Mouse (Mus musculus) embryo, embryonic 11 days (tissue): ENCODE data around the gene Trub1.

Experiments used
- DNase-seq: peaks from one replicate; pipeline ENCODE4 v3.0.0-alpha.2; 2015

The Trub1 gene

GRCm38 (mm10) chr19:57452492-57453217 lies at the start of gene Trub1:
Trub1 (plus strand) TSS chr19:57452912.
- peak; percentile 92 for DNase-seq

DNA sequence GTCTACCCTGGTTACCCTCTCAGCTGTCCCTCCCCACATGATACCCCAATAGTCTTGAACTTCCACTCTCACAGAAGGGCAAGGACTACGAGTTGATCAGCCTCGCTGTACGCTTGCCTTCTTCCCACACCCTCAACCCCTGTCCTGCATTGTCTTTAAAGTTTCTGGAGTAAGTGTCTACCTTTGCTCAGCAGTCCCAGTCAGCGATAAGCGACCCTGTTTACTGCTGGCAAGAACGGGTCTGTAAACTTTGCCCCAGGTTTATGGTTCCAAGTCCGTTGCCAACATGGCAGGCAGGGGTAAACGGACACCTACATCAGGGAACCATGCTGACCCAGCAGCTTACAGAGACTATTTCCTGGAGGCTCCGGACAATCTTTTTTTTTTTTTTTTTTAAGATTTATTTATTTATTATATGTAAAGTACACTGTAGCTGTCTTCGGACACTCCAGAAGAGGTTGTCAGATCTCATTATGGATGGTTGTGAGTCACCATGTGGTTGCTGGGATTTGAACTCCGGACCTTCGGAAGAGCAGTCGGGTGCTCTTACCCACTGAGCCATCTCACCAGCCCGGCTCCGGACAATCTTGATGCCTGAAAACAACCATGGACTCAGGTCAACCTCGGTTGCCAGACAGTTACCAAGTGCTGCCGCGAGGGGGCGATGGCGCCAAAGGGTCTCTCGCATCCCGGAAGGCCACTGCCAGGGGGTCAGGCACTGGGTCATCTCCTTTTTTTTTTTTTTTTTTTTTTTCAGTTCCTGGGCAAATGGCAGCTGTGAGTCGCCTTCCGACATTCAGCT lies 48.8 kb upstream of the Trub1 start:
- DNase-seq = peak; percentile 90

DNA sequence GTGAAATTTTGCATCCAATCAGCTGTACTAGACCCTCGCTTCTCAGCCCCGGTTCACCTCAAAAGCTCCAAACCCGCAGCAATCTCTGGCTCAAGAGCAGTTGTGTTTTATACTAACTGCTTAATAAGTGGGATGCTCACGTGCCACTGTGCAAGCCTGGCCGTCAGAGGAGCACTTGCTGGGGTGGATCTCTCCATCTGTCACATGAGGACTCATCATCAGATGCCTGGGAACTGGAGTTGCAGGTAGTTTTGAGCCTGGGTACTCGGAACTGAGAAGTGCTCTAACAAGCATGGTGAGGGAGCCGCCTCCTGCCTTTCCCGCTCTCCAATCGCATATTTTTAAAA lies 48.2 kb upstream of the Trub1 start:
- no peak for DNase-seq

- no peak for DNase-seq
Observed at GRCm38 (mm10) chr19:57407947-57408346, 44.8 kb upstream of the Trub1 start.

GRCm38 (mm10) chr19:57411375-57412196 lies 41.1 kb upstream of the Trub1 start:
- DNase-seq = peak; percentile 74

DNA sequence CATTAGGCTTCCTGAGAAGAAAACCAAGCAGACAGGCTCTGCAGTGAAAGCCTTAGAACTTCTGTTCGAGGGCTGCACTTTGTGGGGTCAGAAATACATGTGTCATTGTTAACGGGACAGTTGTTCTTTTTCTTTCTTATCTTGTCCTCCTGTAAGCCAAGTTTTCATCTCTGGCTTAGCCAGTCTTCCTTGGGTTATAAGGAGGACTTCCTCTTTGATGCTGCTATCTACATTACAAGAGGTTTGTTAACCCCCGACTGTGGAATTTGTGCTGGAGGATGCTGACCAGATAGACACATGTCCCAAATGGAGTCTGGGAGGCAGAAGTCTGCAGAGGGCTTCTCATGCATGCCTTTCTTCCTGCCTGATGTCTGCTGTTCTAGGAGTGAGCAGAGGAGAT lies 39.5 kb upstream of the Trub1 start:
- no peak for DNase-seq

- no peak for DNase-seq
Observed at GRCm38 (mm10) chr19:57413918-57414317, 38.8 kb upstream of the Trub1 start.

GRCm38 (mm10) chr19:57415031-57415807 lies 37.5 kb upstream of the Trub1 start:
- no peak for DNase-seq

DNA sequence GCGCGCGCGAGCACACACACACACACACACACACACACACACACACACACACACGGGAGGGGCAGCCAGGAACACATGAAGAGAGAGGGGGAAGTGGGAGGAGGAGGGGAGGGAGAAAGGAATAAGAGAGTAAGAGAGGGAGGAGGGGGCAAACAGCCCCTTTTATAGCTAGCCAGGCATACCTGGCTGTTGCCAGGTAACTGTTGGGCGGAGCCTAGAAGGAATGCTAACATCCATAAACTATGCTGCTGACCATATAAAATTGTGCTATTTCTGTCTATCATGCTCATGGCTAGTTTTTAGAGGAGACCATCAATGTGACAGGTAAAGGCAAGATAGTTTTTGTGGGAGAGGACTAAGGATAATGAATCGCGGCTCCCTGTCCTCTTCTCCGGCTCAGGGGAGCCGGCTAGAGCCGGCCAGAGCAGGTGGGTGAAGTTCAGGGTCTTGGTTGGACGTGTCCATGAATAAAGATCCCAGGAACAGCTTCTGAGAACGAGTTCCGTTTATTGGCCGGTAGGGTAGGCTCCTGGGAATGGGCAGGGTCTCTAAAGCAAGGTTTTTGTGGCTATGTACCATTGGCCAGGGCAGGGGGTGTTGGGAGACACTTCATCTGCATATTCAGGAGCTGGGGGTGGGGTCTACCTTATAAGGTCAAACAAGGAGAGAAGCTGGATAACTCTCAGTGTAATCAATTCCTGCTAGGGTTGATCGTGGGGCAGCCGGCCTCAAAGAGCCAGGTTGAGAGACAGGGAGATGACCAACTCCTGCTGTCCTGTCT lies 34.7 kb upstream of the Trub1 start:
- DNase-seq = peak; percentile 66

DNA sequence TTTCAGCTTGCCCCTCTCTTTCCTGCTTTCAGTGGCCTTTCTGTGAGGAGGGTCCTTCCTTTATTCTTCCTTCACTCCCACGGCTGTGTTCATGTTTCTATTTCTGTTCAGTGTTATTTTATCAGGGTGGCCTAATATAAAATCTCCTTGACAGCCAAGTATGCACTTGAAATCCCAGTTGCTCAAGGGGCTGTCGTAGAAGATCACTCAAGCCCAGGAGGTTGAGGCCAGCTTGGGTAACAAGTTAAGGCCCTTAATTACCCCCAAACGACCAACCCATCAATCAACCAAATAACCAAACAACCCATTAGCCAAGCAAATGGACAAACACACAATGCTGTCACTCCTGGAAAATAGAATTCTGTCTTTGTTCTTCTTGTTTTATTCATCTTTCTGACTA lies 29.3 kb upstream of the Trub1 start:
- no peak for DNase-seq

DNA sequence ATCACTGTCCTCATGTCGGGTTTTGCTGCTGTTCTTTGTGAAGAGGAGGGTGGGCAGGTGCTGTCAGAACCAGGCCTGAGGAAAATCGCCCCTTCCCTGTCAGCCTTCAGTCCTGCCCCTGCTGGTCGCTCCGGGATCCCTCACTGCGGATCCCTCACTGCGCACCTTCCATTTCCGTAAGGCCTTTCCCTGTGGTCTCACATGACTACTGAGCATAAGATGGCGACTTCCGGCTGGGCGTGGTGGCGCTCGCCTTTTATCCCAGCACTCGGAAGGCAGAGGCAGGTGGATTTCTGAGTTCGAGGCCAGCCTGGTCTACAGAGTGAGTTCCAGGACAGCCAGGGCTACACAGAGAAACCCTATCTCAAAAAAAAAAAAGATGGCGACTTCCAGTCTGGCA lies 27.4 kb upstream of the Trub1 start:
- DNase-seq = no peak

DNA sequence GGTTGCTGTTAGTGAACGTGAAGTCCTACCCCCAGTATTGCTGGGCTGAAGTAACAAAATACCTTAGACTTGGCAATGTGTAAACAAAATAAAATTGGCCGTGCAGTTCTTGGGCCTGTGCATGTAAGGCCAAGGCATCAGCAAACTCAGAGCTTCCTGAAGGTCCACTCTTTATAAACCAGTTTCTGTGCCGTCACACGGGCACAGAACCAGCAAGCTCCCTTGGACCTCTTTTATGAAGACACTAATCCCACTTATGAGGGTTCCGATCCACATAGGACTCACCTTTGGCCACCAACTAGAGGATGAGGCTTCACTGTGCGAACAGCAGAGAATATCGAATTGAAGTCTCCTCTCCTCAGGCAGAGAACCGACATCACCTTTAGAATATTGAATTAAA lies 25.9 kb upstream of the Trub1 start:
- no peak for DNase-seq

- DNase-seq = no peak
Observed at GRCm38 (mm10) chr19:57427756-57428438, 24.8 kb upstream of the Trub1 start.

DNA sequence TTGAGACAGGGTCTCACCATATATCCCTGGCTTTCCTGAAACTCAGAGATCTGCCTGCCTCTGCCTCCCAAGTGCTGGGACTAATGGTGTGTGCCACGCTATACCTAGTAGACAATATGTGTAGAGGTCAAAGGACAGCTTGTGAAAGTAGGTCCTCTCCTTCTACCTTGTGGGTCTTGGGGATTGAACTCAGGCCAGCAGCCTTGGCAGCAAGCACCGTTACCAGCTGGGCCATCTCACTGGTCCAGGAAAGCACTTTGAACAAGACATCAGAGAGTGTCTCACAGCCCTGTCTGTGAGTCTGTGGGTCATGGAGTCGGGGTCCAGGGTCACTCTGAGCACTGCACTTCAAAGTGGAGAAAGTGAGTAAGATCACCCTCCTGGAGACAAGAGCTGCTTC lies 24.1 kb upstream of the Trub1 start:
- DNase-seq = no peak

DNA sequence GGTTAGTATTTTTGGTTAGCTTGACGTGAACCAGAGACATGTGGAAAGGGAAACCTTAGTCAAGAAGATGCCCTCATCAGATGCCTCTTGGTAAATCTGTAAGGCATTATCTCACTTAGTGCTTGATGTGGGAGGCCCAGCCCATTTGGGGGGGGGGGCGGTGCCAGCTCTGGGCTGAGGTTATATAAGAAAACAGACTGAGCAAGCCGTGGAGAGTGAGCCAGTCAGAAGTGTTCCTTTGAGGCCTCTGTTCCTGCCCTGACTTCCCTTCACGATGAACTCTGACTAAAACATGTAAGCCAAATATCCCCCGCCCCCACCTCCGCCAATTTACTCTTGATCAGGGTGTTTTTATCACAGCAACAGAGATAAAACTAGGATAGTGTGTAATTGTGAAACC lies 22.8 kb upstream of the Trub1 start:
- DNase-seq = no peak

- DNase-seq = no peak
Observed at GRCm38 (mm10) chr19:57431476-57431875, 21.2 kb upstream of the Trub1 start.

DNA sequence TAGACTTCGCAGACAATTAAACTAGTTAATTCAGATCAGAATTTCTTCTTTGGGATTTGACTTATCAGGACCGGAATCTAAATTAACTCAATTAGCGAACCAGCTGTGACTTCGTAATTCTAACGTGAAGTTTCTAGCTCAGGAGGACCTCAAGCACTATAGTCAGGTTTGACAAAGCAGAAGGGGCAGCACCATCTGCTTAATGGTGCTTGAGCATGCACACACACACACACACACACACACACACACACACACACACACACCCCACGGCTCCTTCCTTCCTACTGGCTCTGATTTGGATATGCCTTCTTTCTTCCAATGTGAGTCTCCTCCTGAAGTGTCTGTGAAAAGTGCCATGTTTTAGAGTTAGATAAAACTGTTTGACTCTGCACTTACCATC lies 18.7 kb upstream of the Trub1 start:
- DNase-seq = no peak

- no peak for DNase-seq
Observed at GRCm38 (mm10) chr19:57436586-57437021, 16.1 kb upstream of the Trub1 start.

DNA sequence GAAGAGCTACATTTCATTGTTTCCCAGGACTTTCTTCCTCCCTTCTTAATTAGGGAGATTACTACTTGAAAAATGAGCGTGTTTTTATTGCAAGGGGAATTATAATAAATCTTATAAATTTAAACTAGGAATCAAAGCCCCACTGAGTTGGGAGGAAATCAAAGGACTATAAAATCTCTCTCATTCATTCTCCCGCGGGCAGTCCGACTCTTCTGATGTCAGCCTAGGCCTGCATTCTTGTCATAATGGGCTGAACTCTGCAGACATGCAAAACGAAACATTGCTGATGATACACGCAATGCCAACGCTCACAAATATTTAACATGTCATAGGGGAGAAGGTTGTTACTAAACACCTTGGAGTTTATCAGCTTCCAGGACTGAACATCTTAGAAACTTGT lies 15.7 kb upstream of the Trub1 start:
- DNase-seq = no peak

GRCm38 (mm10) chr19:57439296-57439695 lies 13.4 kb upstream of the Trub1 start:
- no peak for DNase-seq

DNA sequence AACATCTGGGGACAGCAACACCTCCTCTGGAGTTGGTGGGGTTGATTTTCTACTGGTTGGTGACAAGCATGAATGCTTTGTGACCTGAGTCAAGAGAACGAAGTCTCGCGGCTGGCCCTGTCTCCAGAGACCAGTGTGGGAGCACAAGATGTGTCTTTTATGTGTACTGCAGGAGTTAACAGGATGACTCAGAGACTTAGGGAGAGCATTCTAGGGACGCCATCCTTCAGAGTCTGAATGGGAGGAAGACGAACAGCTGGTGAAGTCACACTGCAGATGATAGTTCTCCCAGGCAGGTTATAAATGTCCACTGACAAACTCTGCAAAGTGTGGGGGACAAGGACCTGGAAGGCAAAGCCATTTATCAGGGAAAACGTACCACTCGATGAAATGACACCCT lies 11.2 kb upstream of the Trub1 start:
- no peak for DNase-seq
